Mouse (Mus musculus) E14TG2a.4 (cell line): ENCODE results near the gene Tinag.

Experiments
- CTCF ChIP-seq: conservative IDR thresholded peaks from 2 replicates; pipeline ENCODE4 v1.5.1; 2014; ENCODE audit warnings: low read length
- POU5F1 ChIP-seq: IDR thresholded peaks from 2 replicates; pipeline ENCODE4 v1.6.1; 2014; ENCODE audit warnings: low read length, borderline replicate concordance

DNA sequence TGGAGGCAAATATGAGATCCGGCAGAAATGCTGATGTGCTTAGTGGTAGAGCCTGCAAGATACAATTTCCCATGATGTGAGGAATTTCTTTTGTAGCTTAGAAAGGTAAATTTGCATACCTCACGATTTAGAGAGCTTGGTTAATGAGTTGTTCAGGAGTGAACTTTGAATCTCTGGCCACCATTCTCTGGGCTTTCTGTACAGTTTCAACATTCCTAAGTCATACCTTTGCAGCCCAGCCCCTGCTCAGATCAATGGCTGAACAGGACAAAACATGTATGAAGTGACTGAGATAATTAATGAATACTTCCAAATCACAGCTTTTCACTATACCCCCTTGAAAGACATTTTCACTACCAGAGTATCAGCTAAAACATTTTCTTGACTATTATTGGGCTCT, 26.1 kb upstream of the Tinag start:
- TF ChIP-seq CTCF (no peak), POU5F1 (no peak)
